Mouse (Mus musculus): Measurements from ENCODE around the gene Rad23b. TPM values are rescaled to one million over a fixed set of nuclear protein-coding genes. Genes with fewer than 3 reads are reported as not detected.

Gene Rad23b
- total and polyA plus RNA-seq, 3 experiments, result 200 to 270 TPM; not detected in 1

DNA sequence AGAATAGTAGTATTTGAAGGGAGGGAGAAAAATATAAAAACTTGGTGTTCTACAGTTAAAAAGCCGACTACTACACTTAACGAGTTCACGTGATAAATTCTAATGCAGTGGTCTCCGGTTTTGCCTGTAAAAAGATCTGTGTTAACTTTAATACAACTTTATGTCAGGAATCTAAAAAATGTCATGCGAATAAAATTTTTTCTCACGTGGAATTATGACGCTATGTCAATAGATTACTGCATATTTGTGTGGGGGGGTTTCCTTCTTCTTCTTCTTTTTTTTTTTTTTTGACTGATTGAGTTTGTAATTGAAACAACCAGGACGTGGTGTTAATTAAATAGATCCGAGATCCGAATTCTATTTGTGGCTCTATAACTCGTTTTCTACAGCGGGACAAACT lies 1.2 kb downstream of the Rad23b start:
- Histone ChIP-seq H3K27ac (ENCODE audit: control insufficient read depth, low read depth, low read length) (peak overlapping the region; percentile 76), H3K4me1 (ENCODE audit: control insufficient read depth in 1 of 2, insufficient read depth in 2 of 2, low read length in 2 of 2) (peaks cover 20 to 24% of the 10 kb centered on the region in 2 experiments), H3K36me3 (ENCODE audit: control insufficient read depth in 1 of 2, insufficient read depth in 2 of 2, low read length in 2 of 2) (peaks cover 10 to 43% of the 10 kb centered on the region in 2 experiments; a peak in 3 of 4 replicates), H3K4me3 (ENCODE audit: control insufficient read depth in 1 of 2, insufficient read depth in 1 of 2, low read depth in 2 of 2, low read length in 2 of 2) (peak overlapping the region; percentile 84 to 99), H3K79me2 (ENCODE audit: control insufficient read depth, insufficient read depth, low read length, poor library complexity) (peaks cover 53% of the 10 kb centered on the region), H3K9me3 (replicated peaks; ENCODE audit: insufficient read depth, low read length) (no peaks in the 10 kb centered on the region), H3K27me3 (ENCODE audit: control insufficient read depth in 1 of 2, insufficient read depth in 2 of 2, low read length in 2 of 2) (no peaks in the 10 kb centered on the region), H3K9ac (ENCODE audit: control insufficient read depth, low read depth, low read length, poor library complexity, severe bottlenecking) (peak overlapping the region; percentile 99)
- no peak for TF ChIP-seq POLR2AphosphoS5 (IDR thresholded peaks at IDR 0.05; ENCODE audit: borderline replicate concordance, low read depth, low read length)
- TF ChIP-seq ZKSCAN1 (IDR thresholded peaks at IDR 0.05; ENCODE audit: low read depth, low read length), result no peak
- TF ChIP-seq ZMIZ1 (IDR thresholded peaks at IDR 0.05; ENCODE audit: low read depth, low read length), result no peak
- peak; percentile 76 for TF ChIP-seq ZNF384 (IDR thresholded peaks at IDR 0.05; ENCODE audit: low read depth, low read length)
- TF ChIP-seq USF1 (IDR thresholded peaks at IDR 0.05; ENCODE audit: low read depth, low read length), result peak; percentile 49
- 0 out of 2 replicates have a peak, but pooled peaks have one; percentile 43 for TF ChIP-seq MXI1 (IDR thresholded peaks at IDR 0.05; ENCODE audit: low read depth, low read length)
- DNase-seq (ENCODE audit: low read depth, low spot score), result no peak

GRCm38 (mm10) chr4:55351860-55352259 lies 2.0 kb downstream of the Rad23b start:
- peak overlapping the region in 1 of 2 experiments; percentile 99; a peak in 2 of 4 replicates for H3K4me3 ChIP-seq (ENCODE audit: control insufficient read depth in 1 of 2, insufficient read depth in 1 of 2, low read depth in 2 of 2, low read length in 2 of 2)
- TF ChIP-seq TBP (IDR thresholded peaks at IDR 0.05; ENCODE audit: low read depth, low read length), result no peak
- TF ChIP-seq CHD2 (IDR thresholded peaks at IDR 0.05; ENCODE audit: low read length), result no peak
- peak; percentile 32; the same call in 1 of the 2 replicates for TF ChIP-seq SIN3A (IDR thresholded peaks at IDR 0.05; ENCODE audit: low read length)
- TF ChIP-seq MYC (IDR thresholded peaks at IDR 0.05; ENCODE audit: low read depth, low read length), result peak; percentile 32; the same call in 1 of the 2 replicates
- no peak for TF ChIP-seq SMC3 (IDR thresholded peaks at IDR 0.05; ENCODE audit: low read depth, low read length)
- TF ChIP-seq RAD21 (IDR thresholded peaks at IDR 0.05; ENCODE audit: low read depth, low read length), result no peak
- no peak for TF ChIP-seq ZC3H11A (IDR thresholded peaks at IDR 0.05; ENCODE audit: low read depth, low read length)
- TF ChIP-seq CHD1 (IDR thresholded peaks at IDR 0.05; ENCODE audit: low read depth, low read length), result peak; percentile 72
- TF ChIP-seq MAX (IDR thresholded peaks at IDR 0.05; ENCODE audit: low read length), result peak; percentile 45; the same call in 1 of the 2 replicates
- peak; percentile 45; the same call in 1 of the 2 replicates for TF ChIP-seq MXI1 (IDR thresholded peaks at IDR 0.05; ENCODE audit: low read depth, low read length)
- peak overlapping the region; percentile 99 for H3K9ac ChIP-seq (ENCODE audit: control insufficient read depth, low read depth, low read length, poor library complexity, severe bottlenecking)
- H3K36me3 ChIP-seq (ENCODE audit: control insufficient read depth in 1 of 2, insufficient read depth in 2 of 2, low read length in 2 of 2), result peaks cover 10 to 47% of the 10 kb centered on the region in 2 experiments
- H3K79me2 ChIP-seq (ENCODE audit: control insufficient read depth, insufficient read depth, low read length, poor library complexity), result peaks cover 62% of the 10 kb centered on the region
- DNase-seq (ENCODE audit: low read depth, low spot score), result peak; percentile 36
- no peaks in the 10 kb centered on the region for H3K9me3 ChIP-seq (replicated peaks; ENCODE audit: insufficient read depth, low read length)
- H3K27ac ChIP-seq (ENCODE audit: control insufficient read depth, low read depth, low read length), result no peak overlapping the region
- H3K4me1 ChIP-seq (ENCODE audit: control insufficient read depth in 1 of 2, insufficient read depth in 2 of 2, low read length in 2 of 2), result peaks cover 20 to 24% of the 10 kb centered on the region in 2 experiments
- no peaks in the 10 kb centered on the region for H3K27me3 ChIP-seq (ENCODE audit: control insufficient read depth in 1 of 2, insufficient read depth in 2 of 2, low read length in 2 of 2)

GRCm38 (mm10) chr4:55354038-55354437 lies 4.2 kb downstream of the Rad23b start:
- DNase-seq (ENCODE audit: low read depth, low spot score), result no peak
- Histone ChIP-seq H3K9ac (ENCODE audit: control insufficient read depth, low read depth, low read length, poor library complexity, severe bottlenecking) (no peak overlapping the region; the same call in 1 of the 2 replicates), H3K9me3 (replicated peaks; ENCODE audit: insufficient read depth, low read length) (no peaks in the 10 kb centered on the region), H3K4me1 (ENCODE audit: control insufficient read depth in 1 of 2, insufficient read depth in 2 of 2, low read length in 2 of 2) (peaks cover 13 to 19% of the 10 kb centered on the region in 2 experiments; a peak in 3 of 4 replicates), H3K27ac (ENCODE audit: control insufficient read depth, low read depth, low read length) (no peak overlapping the region), H3K36me3 (ENCODE audit: control insufficient read depth in 1 of 2, insufficient read depth in 2 of 2, low read length in 2 of 2) (peaks cover 18 to 42% of the 10 kb centered on the region in 2 experiments), H3K79me2 (ENCODE audit: control insufficient read depth, insufficient read depth, low read length, poor library complexity) (peaks cover 80% of the 10 kb centered on the region), H3K27me3 (ENCODE audit: control insufficient read depth in 1 of 2, insufficient read depth in 2 of 2, low read length in 2 of 2) (no peaks in the 10 kb centered on the region), H3K4me3 (ENCODE audit: control insufficient read depth in 1 of 2, insufficient read depth in 1 of 2, low read depth in 2 of 2, low read length in 2 of 2) (no peak overlapping the region)
- no peak for TF ChIP-seq POLR2A (IDR thresholded peaks at IDR 0.05; ENCODE audit: control insufficient read depth in 1 of 2, insufficient read depth in 1 of 2, low read depth in 1 of 2, low read length in 2 of 2, poor library complexity in 1 of 2)
- TF ChIP-seq HCFC1 (IDR thresholded peaks at IDR 0.05; ENCODE audit: low read depth, low read length), result no peak
- TF ChIP-seq TCF12 (IDR thresholded peaks at IDR 0.05; ENCODE audit: low read depth, low read length), result no peak
- TF ChIP-seq MYC (IDR thresholded peaks at IDR 0.05; ENCODE audit: low read depth, low read length), result no peak
- TF ChIP-seq USF2 (IDR thresholded peaks at IDR 0.05; ENCODE audit: borderline replicate concordance in 1 of 2, insufficient read depth in 1 of 2, low read depth in 1 of 2, low read length in 2 of 2), result no peak
- TF ChIP-seq CTCF (IDR thresholded peaks at IDR 0.05 in 2 of 3, conservative IDR thresholded peaks at IDR 0.05 in 1 of 3; ENCODE audit: control insufficient read depth in 1 of 3, insufficient read depth in 1 of 3, low read depth in 2 of 3, low read length in 3 of 3, poor library complexity in 1 of 3, severe bottlenecking in 1 of 3), result no peak
- no peak for TF ChIP-seq NRF1 (IDR thresholded peaks at IDR 0.05; ENCODE audit: insufficient read depth, low read depth, low read length, poor library complexity, severe bottlenecking)
- TF ChIP-seq GATA1 (IDR thresholded peaks at IDR 0.05; ENCODE audit: low read depth, low read length), result no peak
- no peak for TF ChIP-seq ZC3H11A (IDR thresholded peaks at IDR 0.05; ENCODE audit: low read depth, low read length)
- TF ChIP-seq RCOR1 (IDR thresholded peaks at IDR 0.05; ENCODE audit: low read depth, low read length), result no peak
- TF ChIP-seq MAFK (IDR thresholded peaks at IDR 0.05; ENCODE audit: borderline replicate concordance, low read depth, low read length), result no peak
- TF ChIP-seq RAD21 (IDR thresholded peaks at IDR 0.05; ENCODE audit: low read depth, low read length), result no peak
- no peak for TF ChIP-seq USF1 (IDR thresholded peaks at IDR 0.05; ENCODE audit: low read depth, low read length)
- no peak for TF ChIP-seq MAX (IDR thresholded peaks at IDR 0.05; ENCODE audit: low read length)
- TF ChIP-seq ELF1 (IDR thresholded peaks at IDR 0.05; ENCODE audit: low read depth, low read length), result no peak
- TF ChIP-seq ZNF384 (IDR thresholded peaks at IDR 0.05; ENCODE audit: low read depth, low read length), result no peak

All from MEL (cell line).